In the genomic region with DNA sequence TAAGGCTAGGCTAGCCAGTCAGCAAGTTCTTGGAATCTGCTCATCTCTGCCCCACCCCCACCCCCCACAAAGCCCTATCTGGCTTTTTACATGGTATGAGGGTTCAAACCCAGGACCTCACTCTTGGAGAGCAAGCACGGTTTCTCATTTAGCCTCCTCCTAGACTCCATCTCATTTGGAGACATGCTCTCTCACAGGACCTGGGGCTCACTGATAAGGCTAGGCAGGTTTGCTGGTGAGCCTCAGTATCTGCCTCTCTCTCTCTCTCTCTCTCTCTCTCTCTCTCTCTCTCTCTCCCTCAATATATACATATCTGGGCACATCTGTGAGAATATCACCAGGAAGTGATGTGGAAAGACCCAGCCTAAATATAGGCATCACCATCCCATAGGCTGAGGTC, we compare ENCODE assay signal across 18 mouse cellular contexts. TPM values are rescaled to one million over a fixed set of nuclear protein-coding genes. Genes with fewer than 3 reads are reported as not detected.
DNase-seq lines count a peak whose midpoint lies in the region; ATAC-seq lines count a peak whose summit lies in the region.
"Had no signal": no experiment of that assay in that cellular context is flagged by ENCODE, and none has a peak within 500 bp of the region (broad histone marks: within the 10 kb centered on the region; RNA-seq: fewer than 3 reads in every experiment).

No protein-coding gene starts in this region.

- no peak overlapping the region for H3K4me2 ChIP-seq in liver, embryonic 12.5 days
- no peak overlapping the region for H3K4me2 ChIP-seq in liver, embryonic 13.5 days
- no peak overlapping the region for H3K4me2 ChIP-seq in liver, embryonic 15.5 days
- H3K4me2 ChIP-seq: embryonic facial prominence, embryonic 12.5 days; forebrain, embryonic 13.5 days; forebrain, embryonic 15.5 days had no signal

- H3K4me1 ChIP-seq in liver, embryonic 12.5 days = peaks cover 22% of the 10 kb centered on the region
- peaks cover 21% of the 10 kb centered on the region for H3K4me1 ChIP-seq in liver, embryonic 13.5 days (replicated peaks)
- peaks cover 21% of the 10 kb centered on the region for H3K4me1 ChIP-seq in liver, embryonic 15.5 days (replicated peaks)
- H3K4me1 ChIP-seq: embryonic facial prominence, embryonic 10.5 days; embryonic facial prominence, embryonic 12.5 days; forebrain, embryonic 13.5 days; forebrain, embryonic 15.5 days had no signal

- no peak overlapping the region for H3K4me3 ChIP-seq in liver, embryonic 12.5 days
- H3K4me3 ChIP-seq in liver, embryonic 13.5 days (replicated peaks) = no peak overlapping the region
- no peak overlapping the region for H3K4me3 ChIP-seq in liver, embryonic 15.5 days (replicated peaks)
- H3K4me3 ChIP-seq: embryonic facial prominence, embryonic 10.5 days; embryonic facial prominence, embryonic 12.5 days; forebrain, embryonic 13.5 days; forebrain, embryonic 15.5 days had no signal

- WGBS in liver, embryonic 12.5 days (ENCODE audit: insufficient replicate concordance) = 43% methylated on average over 1 of the region's 1 CpGs
- WGBS in liver, embryonic 13.5 days (ENCODE audit: insufficient replicate concordance) = 35% methylated on average over 1 of the region's 1 CpGs
- 14% methylated on average over 1 of the region's 1 CpGs for WGBS in liver, embryonic 15.5 days (ENCODE audit: insufficient replicate concordance)

- ATAC-seq in liver, embryonic 12.5 days = peak; percentile 79
- ATAC-seq in liver, embryonic 13.5 days (ENCODE audit: low read depth) = peak; percentile 76
- ATAC-seq in liver, embryonic 15.5 days (ENCODE audit: insufficient read depth) = peak; percentile 61
- peak; percentile 31; the same call in 1 of the 2 replicates for ATAC-seq in megakaryocyte progenitor cell, adult 5-6 weeks (replicated peaks; ENCODE audit: poor library complexity)
- ATAC-seq: forebrain, embryonic 13.5 days; forebrain, embryonic 15.5 days; forebrain, postnatal 0 days had no signal

- H3K9me3 ChIP-seq in liver, embryonic 12.5 days (replicated peaks) = no peaks in the 10 kb centered on the region
- H3K9me3 ChIP-seq in liver, embryonic 13.5 days (replicated peaks) = 0 out of 2 replicates have a peak, but pooled peaks cover 4% of the 10 kb centered on the region
- no peaks in the 10 kb centered on the region for H3K9me3 ChIP-seq in liver, embryonic 15.5 days (replicated peaks)
- H3K9me3 ChIP-seq: embryonic facial prominence, embryonic 10.5 days; embryonic facial prominence, embryonic 12.5 days; forebrain, embryonic 13.5 days; forebrain, embryonic 15.5 days had no signal

- no peak overlapping the region for H3K9ac ChIP-seq in liver, embryonic 12.5 days
- H3K9ac ChIP-seq in liver, embryonic 13.5 days = no peak overlapping the region
- no peak overlapping the region for H3K9ac ChIP-seq in liver, embryonic 15.5 days
- H3K9ac ChIP-seq: embryonic facial prominence, embryonic 12.5 days; forebrain, embryonic 13.5 days; forebrain, embryonic 15.5 days; forebrain, postnatal 0 days had no signal

- no peak for DNase-seq in liver
- DNase-seq in liver, embryonic 13.5 days = no peak
- DNase-seq in gastrocnemius, postnatal 4 days (ENCODE audit: low spot score in 2 of 2) = no peak
- DNase-seq in cerebellum, postnatal 4 days (ENCODE audit: low spot score in 2 of 2) = no peak
- DNase-seq in layer of hippocampus, adult 8-10 months (ENCODE audit: low spot score in 2 of 2) = no peak
- DNase-seq: adrenal gland, adult 2 months; adrenal gland, postnatal 10 days; adrenal gland, postnatal 36 days; cerebellum, postnatal 14 days; forebrain, postnatal 0 days had no signal

- H3K27ac ChIP-seq in liver, embryonic 12.5 days = no peak overlapping the region
- H3K27ac ChIP-seq in liver, embryonic 13.5 days = no peak overlapping the region
- H3K27ac ChIP-seq in liver, embryonic 15.5 days (replicated peaks) = no peak overlapping the region
- H3K27ac ChIP-seq: embryonic facial prominence, embryonic 10.5 days; embryonic facial prominence, embryonic 12.5 days; forebrain, embryonic 13.5 days; forebrain, embryonic 15.5 days had no signal

- H3K36me3 ChIP-seq in liver, embryonic 12.5 days = no peaks in the 10 kb centered on the region
- no peaks in the 10 kb centered on the region for H3K36me3 ChIP-seq in liver, embryonic 13.5 days
- no peaks in the 10 kb centered on the region for H3K36me3 ChIP-seq in liver, embryonic 15.5 days (replicated peaks)
- H3K36me3 ChIP-seq: embryonic facial prominence, embryonic 10.5 days; embryonic facial prominence, embryonic 12.5 days; forebrain, embryonic 15.5 days had no signal

- no peaks in the 10 kb centered on the region for H3K27me3 ChIP-seq in liver, embryonic 12.5 days (replicated peaks)
- no peaks in the 10 kb centered on the region for H3K27me3 ChIP-seq in liver, embryonic 13.5 days
- no peaks in the 10 kb centered on the region for H3K27me3 ChIP-seq in liver, embryonic 15.5 days
- H3K27me3 ChIP-seq: embryonic facial prominence, embryonic 12.5 days; forebrain, embryonic 13.5 days; forebrain, embryonic 15.5 days had no signal

RNA-seq across cellular contexts. Expression of a gene that starts 13.2 kb away (rescaled TPM):
- polyA plus RNA-seq in liver, embryonic 12.5 days (2016; fragmentation: Nextera tagmentation; extraction: Ambion mirVana) = 0.38 and 0.72 TPM in 2 replicates
- polyA plus RNA-seq in liver, embryonic 13.5 days (2015; fragmentation: Nextera tagmentation; extraction: Ambion mirVana) = 0.21 and 0.36 TPM in 2 replicates
- polyA plus RNA-seq in liver, embryonic 15.5 days (2015; fragmentation: Nextera tagmentation; extraction: Ambion mirVana) = 0.17 and 0.30 TPM in 2 replicates
- total RNA-seq in megakaryocyte progenitor cell, adult 5-6 weeks (2015) = not detected in 2 replicates
- not detected in 2 replicates for total RNA-seq in megakaryocyte progenitor cell, adult 5-6 weeks (2017)
- total RNA-seq in gastrocnemius, postnatal 4 days (2021) = under 1 TPM; 0.81 to 0.88 TPM
- total RNA-seq in layer of hippocampus, adult 8-10 months (2022) = 10 to 100 TPM; 35.4 to 39.1 (median 37.8) TPM
- total RNA-seq: MEL had no signal

RNA-seq across cellular contexts. Expression of a gene that starts 51.6 kb away (rescaled TPM):
- 46.7 and 50.1 TPM in 2 replicates for polyA plus RNA-seq in liver, embryonic 12.5 days (2016; fragmentation: Nextera tagmentation; extraction: Ambion mirVana)
- 35.4 and 38.9 TPM in 2 replicates for polyA plus RNA-seq in liver, embryonic 13.5 days (2015; fragmentation: Nextera tagmentation; extraction: Ambion mirVana)
- polyA plus RNA-seq in liver, embryonic 15.5 days (2015; fragmentation: Nextera tagmentation; extraction: Ambion mirVana) = 34.3 and 34.7 TPM in 2 replicates
- total RNA-seq in megakaryocyte progenitor cell, adult 5-6 weeks (2015) = 17.6 and 18.0 TPM in 2 replicates
- 29.3 and 35.3 TPM in 2 replicates for total RNA-seq in megakaryocyte progenitor cell, adult 5-6 weeks (2017)
- 10 to 100 TPM; 36.9 to 39.6 TPM for total RNA-seq in gastrocnemius, postnatal 4 days (2021)
- 100 to 1,000 TPM in 1 of 4 experiments, 10 to 100 TPM in 3; 87.7 to 101 (median 92.7) TPM for total RNA-seq in layer of hippocampus, adult 8-10 months (2022)

Comparison
In these comparisons a context has a peak if more than half of its experiments do, and no peak if none do; other contexts are left out.
1. RNA of a gene that starts 13.2 kb away (total RNA-seq): 35.4 to 39.1 TPM in layer of hippocampus, adult 8-10 months; 0.81 to 0.88 TPM in gastrocnemius, postnatal 4 days and not detected in megakaryocyte progenitor cell, adult 5-6 weeks; every median in the first group is over 10 times any median in the second.
2. Peak in every context shown above with its lines, with median percentiles within 50 percentile points of each other: ATAC-seq.